Mouse (Mus musculus) liver, embryonic 11.5 days (tissue): ENCODE measurements around the gene Wbp2. TPM values are rescaled to one million over a fixed set of nuclear protein-coding genes. Genes with fewer than 3 reads are reported as not detected.
A peak's percentile ranks its signal among the peaks of the same experiment; 100 is the strongest.

Source experiments
- ATAC-seq: fragments of 200-750 bp; cut with Nextera tagmentation; replicated peaks from 2 replicates; pipeline ENCODE4 v1.8.0; 2017; ENCODE audit warnings: moderate number of reproducible peaks, mild to moderate bottlenecking, moderate TSS enrichment, moderate library complexity; ENCODE audit not compliant: low FRiP score
- DNase-seq: peaks from one replicate; pipeline ENCODE4 v3.0.0-alpha.2; 2017; ENCODE audit warnings: low spot score
- H3K27ac ChIP-seq: fragments of 300-500 bp; sonication (generic); 2 replicates; pipeline ENCODE4 v1.5.1; 2014; ENCODE audit warnings: mild to moderate bottlenecking, low read depth, low read length, control low read depth
- H3K27me3 ChIP-seq: fragments of 300-500 bp; sonication (generic); replicated peaks from 2 replicates; pipeline ENCODE4 v1.6.1; 2014; ENCODE audit warnings: low read length, mixed read lengths; ENCODE audit not compliant: control insufficient read depth, insufficient read depth
- H3K36me3 ChIP-seq: fragments of 300-500 bp; sonication (generic); 2 replicates; pipeline ENCODE4 v1.6.1; 2014; ENCODE audit warnings: mild to moderate bottlenecking, low read length, moderate library complexity, mixed read lengths; ENCODE audit not compliant: control insufficient read depth, insufficient read depth
- H3K4me1 ChIP-seq: fragments of 300-500 bp; sonication (generic); replicated peaks from 2 replicates; pipeline ENCODE4 v1.6.1; 2014; ENCODE audit warnings: low read length, mixed read lengths; ENCODE audit not compliant: control insufficient read depth, insufficient read depth
- H3K4me2 ChIP-seq: fragments of 300-500 bp; sonication (generic); 2 replicates; pipeline ENCODE4 v1.6.1; 2014; ENCODE audit warnings: mild to moderate bottlenecking, control low read depth, moderate library complexity
- H3K4me3 ChIP-seq: fragments of 300-500 bp; sonication (generic); 2 replicates; pipeline ENCODE4 v1.5.1; 2014; ENCODE audit warnings: low read depth, low read length, control low read depth
- H3K9ac ChIP-seq: fragments of 300-500 bp; sonication (generic); 2 replicates; pipeline ENCODE4 v1.6.1; 2014; ENCODE audit warnings: low read depth, low read length, control low read depth
- H3K9me3 ChIP-seq: fragments of 300-500 bp; sonication (generic); 2 replicates; pipeline ENCODE4 v1.6.1; 2016; ENCODE audit warnings: low read length, inconsistent platforms, mixed read lengths; ENCODE audit not compliant: control insufficient read depth
- WGBS: fragments of 180-500 bp; shearing (Covaris S2); extraction: QIAGEN DNeasy Blood & Tissue Kit; methylation state at CpG from one replicate; pipeline ENCODE4 v1.1.7; 2014; 5-methylcytosine and 5-hydroxymethylcytosine counted together
- polyA plus RNA-seq: library from polyadenylated mRNA; unstranded; fragments of >200 nt; fragmentation: Nextera tagmentation; extraction: Ambion mirVana; gene quantifications from 2 replicates; pipeline ENCODE4 v1.2.1, GENCODE M21; 2014

Wbp2 gene
- 98.8 and 105 TPM in 2 replicates for polyA plus RNA-seq

DNA sequence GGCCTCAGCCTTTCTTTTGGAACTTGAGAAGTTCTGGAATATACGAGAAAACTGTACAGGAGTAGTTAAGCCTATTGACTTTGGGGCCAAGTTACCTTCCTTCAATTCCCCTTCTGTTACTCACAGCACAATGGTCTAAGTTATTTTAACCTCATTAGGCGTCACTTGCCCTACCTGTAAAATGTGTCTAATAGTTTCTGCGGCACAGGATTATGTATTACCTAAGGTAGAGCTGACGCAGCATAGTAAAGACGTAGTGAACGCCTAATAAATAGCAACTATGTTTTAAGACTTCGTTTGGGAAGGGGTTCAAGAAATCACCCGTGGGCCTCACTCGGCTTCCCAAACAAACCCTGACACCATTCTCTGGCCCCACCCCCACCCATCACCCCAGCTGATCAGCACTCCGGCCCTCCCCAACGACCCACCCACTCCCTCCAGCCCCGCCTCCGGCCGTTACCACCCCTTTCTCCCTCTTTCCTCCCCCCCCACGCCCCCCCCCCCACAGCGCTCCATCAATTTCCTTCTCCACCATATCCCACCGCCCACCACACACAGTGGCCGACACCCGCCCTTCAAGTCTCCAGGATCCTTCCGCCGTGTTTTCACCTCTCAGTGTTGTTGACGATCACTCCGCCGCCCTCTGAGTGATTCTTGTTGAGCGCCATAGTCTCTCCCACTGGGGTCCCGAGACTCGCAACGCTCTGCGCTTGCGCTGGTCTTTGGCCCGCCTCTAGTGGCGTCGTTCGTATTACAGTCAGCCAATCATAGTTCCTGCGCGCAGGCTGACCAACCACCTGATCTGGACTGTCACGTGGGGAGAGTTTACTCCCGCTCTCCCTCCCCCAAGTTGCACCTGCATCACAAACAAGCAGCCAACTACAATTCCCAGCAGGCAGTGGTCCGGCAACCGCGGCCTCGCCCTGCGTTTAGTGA lies at the start of gene Wbp2:
Wbp2 (minus strand) TSS at position 738 of the 936 bp plus-strand sequence.
- peak within 1 kb of the TSS; percentile 81 for H3K27ac ChIP-seq
- peak within 1 kb of the TSS; percentile 88 for H3K4me2 ChIP-seq
- 6% methylated on average over 40 of the region's 43 CpGs for WGBS
- ATAC-seq (peak; percentile 90), DNase-seq (peak; percentile 91)
- peak within 1 kb of the TSS; percentile 79 for H3K9ac ChIP-seq
- peak within 1 kb of the TSS; percentile 61 for H3K4me3 ChIP-seq
- H3K9me3 ChIP-seq = no peaks in the 10 kb centered on the region
- H3K4me1 ChIP-seq = peaks cover 38% of the 10 kb centered on the region
- H3K36me3 ChIP-seq = peaks cover 17% of the 10 kb centered on the region
- no peaks in the 10 kb centered on the region for H3K27me3 ChIP-seq

DNA sequence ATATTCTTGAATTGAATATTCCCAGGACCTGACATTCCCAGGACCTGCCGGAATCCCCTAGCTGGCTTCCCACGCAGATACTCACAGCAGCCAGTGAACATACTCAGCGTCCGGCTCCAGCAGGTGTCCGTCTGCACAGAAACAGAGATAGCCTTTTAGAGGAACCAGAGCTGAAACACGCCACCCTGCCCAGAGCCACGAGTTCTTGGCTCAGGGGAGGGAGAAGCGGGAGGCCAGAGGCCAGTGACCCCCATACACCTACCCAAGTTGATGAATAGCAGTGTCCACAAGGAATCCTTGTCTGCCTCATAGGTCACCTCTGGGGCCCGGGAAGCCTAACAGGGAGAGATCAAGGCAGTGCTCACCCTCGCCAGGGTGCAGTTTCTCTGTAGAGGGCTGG lies 47.4 kb upstream of the Wbp2 start:
- no peak overlapping the region for H3K27ac ChIP-seq
- H3K4me2 ChIP-seq = no peak overlapping the region
- H3K9ac ChIP-seq = no peak overlapping the region
- H3K36me3 ChIP-seq = peaks cover 21% of the 10 kb centered on the region
- H3K4me3 ChIP-seq = no peak overlapping the region
- peaks cover 16% of the 10 kb centered on the region for H3K4me1 ChIP-seq
- ATAC-seq = no peak
- H3K9me3 ChIP-seq = no peaks in the 10 kb centered on the region
- no peaks in the 10 kb centered on the region for H3K27me3 ChIP-seq
- no peak for DNase-seq
- 83% methylated on average over 10 of the region's 10 CpGs for WGBS

DNA sequence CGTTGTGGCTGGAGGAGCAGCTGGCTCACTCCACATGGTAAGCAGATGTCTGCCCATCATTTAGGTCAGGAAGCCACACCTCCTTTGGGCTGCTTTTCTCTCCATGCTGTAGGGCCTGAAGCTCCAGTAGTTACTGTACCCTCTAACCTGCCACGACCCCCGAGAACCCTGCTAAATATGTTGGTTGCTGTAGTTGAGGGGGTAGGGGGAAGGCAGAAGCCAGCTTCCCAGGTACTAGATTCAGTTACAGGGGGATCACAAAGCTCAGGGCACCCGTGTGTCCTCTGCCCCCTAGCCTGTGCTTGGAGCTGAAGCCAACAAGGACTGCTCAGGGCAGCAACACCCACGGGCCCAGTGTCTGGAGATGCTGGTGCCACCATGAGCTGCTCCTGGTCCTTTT lies 46.7 kb upstream of the Wbp2 start:
- Histone ChIP-seq H3K9me3 (no peaks in the 10 kb centered on the region), H3K4me1 (peaks cover 15% of the 10 kb centered on the region), H3K27me3 (no peaks in the 10 kb centered on the region), H3K9ac (no peak overlapping the region), H3K4me2 (no peak overlapping the region), H3K27ac (no peak overlapping the region), H3K4me3 (no peak overlapping the region), H3K36me3 (peaks cover 21% of the 10 kb centered on the region)
- no peak for DNase-seq
- ATAC-seq = no peak
- 80% methylated on average over 5 of the region's 5 CpGs for WGBS

DNA sequence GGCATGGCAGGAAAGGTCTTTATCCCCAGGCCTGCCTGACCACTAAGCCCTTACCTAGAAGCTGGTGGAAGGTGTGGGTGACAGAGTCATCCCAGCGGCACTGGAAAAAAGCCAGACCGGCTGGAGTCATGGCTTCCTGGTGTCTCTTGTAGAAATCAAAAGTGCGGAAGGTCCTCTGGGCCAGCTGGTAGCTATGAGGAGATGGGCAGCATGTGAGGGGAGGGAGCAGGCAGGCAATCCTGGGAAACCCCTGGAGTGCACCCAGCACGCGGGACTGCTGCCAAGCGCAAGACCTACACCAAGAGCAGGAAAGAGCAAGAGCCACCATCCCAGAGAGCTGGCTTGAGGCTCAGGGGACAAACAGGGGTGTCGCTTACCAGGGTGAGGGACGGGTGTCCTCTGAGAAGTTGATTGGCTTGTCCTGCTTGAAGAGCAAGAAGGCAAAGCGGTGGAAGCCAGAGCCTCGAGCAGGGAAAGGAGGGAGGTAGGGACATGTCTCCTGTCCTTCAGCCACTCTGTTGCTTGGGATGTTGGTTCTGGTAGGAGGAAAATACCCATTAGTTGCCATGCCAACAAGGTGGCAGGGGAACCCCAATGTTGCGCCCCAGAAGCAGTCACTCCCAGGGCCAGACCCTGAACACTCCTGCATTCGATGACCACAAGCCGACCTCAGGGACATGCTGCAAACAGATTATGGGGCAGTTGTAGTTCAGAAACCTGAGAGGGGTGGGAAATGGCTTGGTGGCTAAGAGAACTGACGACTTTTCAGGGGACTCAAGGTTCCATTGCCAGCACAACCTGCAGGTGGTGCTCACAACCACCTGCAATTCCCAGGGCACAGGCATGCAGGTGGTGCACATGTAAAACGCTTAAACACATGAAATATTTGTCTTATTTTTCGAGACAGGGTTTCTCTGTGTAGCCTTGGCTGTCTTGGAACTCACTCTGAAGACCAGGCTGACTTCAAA lies 45.9 kb upstream of the Wbp2 start:
- WGBS = 85% methylated on average over 16 of the region's 16 CpGs
- Histone ChIP-seq H3K4me3 (no peak overlapping the region), H3K4me1 (peaks cover 13% of the 10 kb centered on the region), H3K9ac (0 out of 2 replicates have a peak overlapping the region, but pooled peaks have one; percentile 20), H3K9me3 (no peaks in the 10 kb centered on the region), H3K36me3 (peaks cover 21% of the 10 kb centered on the region), H3K27me3 (no peaks in the 10 kb centered on the region), H3K27ac (no peak overlapping the region), H3K4me2 (no peak overlapping the region)
- ATAC-seq = no peak
- DNase-seq = no peak

DNA sequence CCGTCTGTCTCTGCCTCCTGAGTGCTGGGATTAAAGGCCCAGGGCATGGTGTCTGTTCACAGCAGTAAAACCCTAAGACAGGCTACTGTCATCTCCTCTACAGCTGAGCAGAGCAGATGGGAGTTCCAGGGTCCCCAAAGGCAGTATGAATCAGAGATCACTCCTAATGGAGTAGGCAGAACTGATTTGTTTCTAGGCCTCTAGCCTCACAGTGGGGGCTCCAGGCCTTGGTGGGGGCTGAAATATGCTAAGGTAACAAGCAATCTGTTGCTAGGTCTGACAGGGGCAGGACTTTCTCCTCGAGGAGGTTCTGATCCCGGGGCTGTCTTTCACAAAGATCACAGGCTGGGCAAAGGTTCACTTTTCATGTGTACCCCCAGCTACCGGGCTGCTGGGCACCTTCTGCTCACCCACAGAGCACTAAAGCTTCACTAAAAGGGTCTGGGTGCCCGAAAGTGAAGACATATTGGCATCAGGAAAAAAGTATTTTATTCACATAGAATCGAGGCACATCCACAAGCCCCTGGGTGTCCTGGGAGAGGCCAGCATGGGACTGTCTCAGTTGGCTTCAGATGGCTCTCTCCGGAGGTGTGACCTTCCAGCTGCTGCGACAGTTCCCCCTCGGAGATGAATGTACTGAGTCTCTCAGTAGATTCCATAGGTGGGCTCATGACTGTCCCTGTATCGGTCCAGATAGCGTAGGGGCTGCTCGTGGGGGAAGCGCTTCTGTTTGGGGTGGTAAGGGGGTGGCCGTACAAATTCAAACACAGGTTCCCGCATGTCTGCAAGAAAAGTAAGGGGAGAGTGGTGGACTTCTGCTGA lies 44.8 kb upstream of the Wbp2 start:
- Histone ChIP-seq H3K9ac (peak overlapping the region; percentile 80; the same call in 1 of the 2 replicates), H3K9me3 (no peaks in the 10 kb centered on the region), H3K27me3 (no peaks in the 10 kb centered on the region), H3K4me3 (peak overlapping the region; percentile 68), H3K4me2 (peak overlapping the region; percentile 88), H3K27ac (peak overlapping the region; percentile 81; the same call in 1 of the 2 replicates), H3K4me1 (peaks cover 19% of the 10 kb centered on the region), H3K36me3 (peaks cover 21% of the 10 kb centered on the region)
- DNase-seq (no peak), ATAC-seq (no peak)
- WGBS = 83% methylated on average over 15 of the region's 15 CpGs

DNA sequence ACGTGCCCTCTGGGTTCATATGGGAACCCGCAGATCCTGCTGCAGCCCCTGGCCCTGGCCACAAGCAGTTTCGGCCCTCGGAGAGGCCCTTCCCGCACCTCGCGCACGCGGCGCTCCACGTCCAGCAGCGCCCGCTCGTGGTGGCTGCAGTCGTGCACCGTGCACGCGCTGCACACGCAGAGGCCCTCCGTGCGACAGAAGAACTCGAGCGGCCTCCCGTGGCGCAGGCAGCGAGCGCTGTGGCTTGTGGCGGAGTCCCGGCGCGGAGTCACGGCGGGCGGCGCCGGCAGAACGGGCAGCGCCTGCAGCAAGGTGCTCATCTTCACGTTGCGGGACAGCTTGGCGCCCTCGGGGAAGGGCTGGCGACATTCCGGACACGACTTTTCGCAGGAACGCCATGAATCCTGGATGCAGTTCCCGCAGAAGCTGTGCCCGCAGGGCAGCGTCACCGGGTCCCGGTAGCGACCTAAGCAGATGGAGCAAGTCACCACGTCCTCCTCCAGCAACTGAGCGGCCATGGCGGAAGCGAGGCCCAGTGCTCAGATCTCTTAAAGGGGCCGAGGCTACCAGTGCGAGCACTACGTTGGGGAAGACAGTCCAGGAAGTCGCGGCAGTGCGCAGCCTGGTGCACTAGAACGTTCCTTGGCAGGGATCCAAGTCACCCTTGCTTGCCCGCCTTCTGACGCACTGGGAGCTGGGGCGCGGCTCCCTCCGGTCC lies 43.9 kb upstream of the Wbp2 start, which contains the start of gene Trim65:
Trim65 (minus strand) TSS at position 641 of the 718 bp plus-strand sequence.
- Histone ChIP-seq H3K9ac (peak within 1 kb of the TSS; percentile 80), H3K36me3 (peaks cover 26% of the 10 kb centered on the region), H3K4me1 (peaks cover 21% of the 10 kb centered on the region), H3K4me2 (peak within 1 kb of the TSS; percentile 88), H3K27ac (peak within 1 kb of the TSS; percentile 81), H3K27me3 (no peaks in the 10 kb centered on the region), H3K9me3 (no peaks in the 10 kb centered on the region), H3K4me3 (peak within 1 kb of the TSS; percentile 68)
- under 1% methylated on average over 69 of the region's 69 CpGs for WGBS
- DNase-seq (peak; percentile 82), ATAC-seq (peak; percentile 78)

DNA sequence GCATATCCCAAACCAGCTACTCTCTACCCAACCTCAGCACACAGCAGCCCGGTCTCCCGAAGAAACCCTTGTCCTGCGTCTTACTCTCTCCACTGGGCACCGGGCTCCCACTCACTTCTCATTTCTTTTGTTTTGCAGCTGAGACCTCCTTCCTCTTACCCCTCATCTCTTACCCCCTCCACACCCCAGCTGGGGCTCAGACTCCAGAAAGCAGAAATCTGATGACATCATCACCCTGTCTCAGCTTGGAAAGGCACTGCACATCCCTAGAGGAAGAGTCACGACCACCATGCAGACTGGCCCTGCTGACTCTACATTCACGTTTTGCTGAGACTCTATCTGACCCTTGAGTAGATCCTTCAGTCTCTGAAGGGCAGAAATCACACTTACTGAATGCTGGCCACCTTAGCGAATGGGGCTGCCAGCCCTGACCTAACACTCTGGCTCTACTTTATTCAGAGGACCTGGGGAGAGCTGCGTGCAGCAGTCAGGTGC lies 43.2 kb upstream of the Wbp2 start:
- H3K9me3 ChIP-seq = no peaks in the 10 kb centered on the region
- ATAC-seq (no peak), DNase-seq (no peak)
- peak overlapping the region; percentile 80 for H3K9ac ChIP-seq
- peaks cover 21% of the 10 kb centered on the region for H3K4me1 ChIP-seq
- peak overlapping the region; percentile 88 for H3K4me2 ChIP-seq
- H3K4me3 ChIP-seq = peak overlapping the region; percentile 68
- no peaks in the 10 kb centered on the region for H3K27me3 ChIP-seq
- H3K27ac ChIP-seq = peak overlapping the region; percentile 81; the same call in 1 of the 2 replicates
- peaks cover 25% of the 10 kb centered on the region for H3K36me3 ChIP-seq
- WGBS = 40% methylated on average over 8 of the region's 8 CpGs
